Mouse (Mus musculus) left cerebral cortex, adult 18-20 months (tissue): ENCODE data around the gene Zfp710. TPM values are rescaled to one million over a fixed set of nuclear protein-coding genes. Genes with fewer than 3 reads are reported as not detected.
"Not testable (repeated sequence)": the region's sequence is repeated elsewhere in the genome, so short reads cannot be mapped to it uniquely, and the experiment has no call there.

Source experiments
- DNase-seq, 2 experiments: peaks; one replicate each; pipeline ENCODE4 v3.0.0; 2021 to 2022; ENCODE audit warnings: low spot score in 2 of 2, mixed read lengths in 1 of 2
- total RNA-seq, 2 experiments: library from RNA; stranded (reverse); gene quantifications; 2 replicates each; pipeline ENCODE4 v1.2.3; 2021

Gene Zfp710
- total RNA-seq, 2 experiments from 2014 or later = 19.4 to 22.1 TPM

- no peak for DNase-seq
Measured at GRCm38 (mm10) chr7:80105637-80106390, 81.2 kb downstream of the Zfp710 start.

GRCm38 (mm10) chr7:80106441-80106840 lies 81.8 kb downstream of the Zfp710 start:
- no peak for DNase-seq

- peak; percentile 47 to 54 for DNase-seq
Measured at GRCm38 (mm10) chr7:80111066-80112045, 86.7 kb downstream of the Zfp710 start.

GRCm38 (mm10) chr7:80113989-80114388 lies 89.4 kb downstream of the Zfp710 start:
- no peak for DNase-seq

GRCm38 (mm10) chr7:80114451-80115223 lies 90.0 kb downstream of the Zfp710 start:
- DNase-seq = peak; percentile 28 to 42

- peak; percentile 81 to 92 for DNase-seq
Measured at GRCm38 (mm10) chr7:80115224-80115590, 90.6 kb downstream of the Zfp710 start, which contains the start of gene Idh2. TSS of gene Idh2 (minus strand) at chr7:80115392.

- DNase-seq = no peak
Measured at GRCm38 (mm10) chr7:80116158-80116557, 91.5 kb downstream of the Zfp710 start.

- DNase-seq = peak; percentile 8 to 42
Measured at GRCm38 (mm10) chr7:80119198-80119597, 94.6 kb downstream of the Zfp710 start.

- DNase-seq = no peak
Measured at GRCm38 (mm10) chr7:80121083-80121482, 96.5 kb downstream of the Zfp710 start.

GRCm38 (mm10) chr7:80123115-80123514 lies 98.5 kb downstream of the Zfp710 start:
- DNase-seq = no peak

GRCm38 (mm10) chr7:80123672-80124071 lies 99.1 kb downstream of the Zfp710 start:
- no peak for DNase-seq

- DNase-seq = no peak
Measured at GRCm38 (mm10) chr7:80129278-80129677, 104.7 kb downstream of the Zfp710 start.

- DNase-seq = no peak
Measured at GRCm38 (mm10) chr7:80130344-80131055, 105.9 kb downstream of the Zfp710 start.

GRCm38 (mm10) chr7:80131315-80131714 lies 106.7 kb downstream of the Zfp710 start:
- not testable (repeated sequence) for DNase-seq

GRCm38 (mm10) chr7:80132541-80132940 lies 107.9 kb downstream of the Zfp710 start:
- DNase-seq = peak in 1 of 2 experiments; percentile 21

GRCm38 (mm10) chr7:80134454-80135172 lies 110.0 kb downstream of the Zfp710 start:
- DNase-seq = peak; percentile 58 to 59

- no peak for DNase-seq
Measured at GRCm38 (mm10) chr7:80135173-80135532, 110.5 kb downstream of the Zfp710 start.

- no peak for DNase-seq
Measured at GRCm38 (mm10) chr7:80138375-80138774, 113.8 kb downstream of the Zfp710 start.

- DNase-seq = peak; percentile 78 to 80
Measured at GRCm38 (mm10) chr7:80140815-80141214, 116.2 kb downstream of the Zfp710 start.
